ENCODE assay signal across 18 mouse cellular contexts in the genomic region with DNA sequence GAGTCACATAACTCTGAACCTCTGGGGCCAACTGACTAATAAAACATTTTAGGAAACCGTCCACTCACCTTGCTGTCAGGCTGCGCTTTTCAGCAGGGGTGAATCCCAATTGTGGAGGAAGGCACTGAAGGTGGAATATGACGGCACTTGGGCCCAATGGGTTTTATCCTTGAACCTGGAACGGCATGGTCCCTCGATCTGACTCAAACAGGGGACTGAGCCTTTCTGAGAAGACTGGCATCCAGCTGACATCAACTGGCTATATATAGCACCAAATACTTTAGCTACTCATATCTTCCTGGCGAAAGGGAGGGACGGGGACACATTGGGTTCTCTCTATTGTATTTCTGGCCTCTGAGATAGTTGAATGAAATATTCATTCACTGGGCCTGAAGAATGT. TPM values are rescaled to one million over a fixed set of nuclear protein-coding genes. Genes with fewer than 3 reads are reported as not detected.
A peak's percentile ranks its signal among the peaks of the same experiment; 100 is the strongest.
DNase-seq lines count a peak whose midpoint lies in the region; ATAC-seq and TF ChIP-seq lines count a peak whose summit lies in the region.
"Had no signal": no experiment of that assay in that cellular context is flagged by ENCODE, and none has a peak within 500 bp of the region (broad histone marks: within the 10 kb centered on the region; RNA-seq: fewer than 3 reads in every experiment).

A gene (minus strand): TSS at position 264 of the 400 bp plus-strand sequence.

- H3K27me3 ChIP-seq in limb, embryonic 11.5 days (ENCODE audit: control insufficient read depth, insufficient read depth, low read length), result no peaks in the 10 kb centered on the region
- H3K27me3 ChIP-seq in limb, embryonic 10.5 days (ENCODE audit: low read depth, poor library complexity, severe bottlenecking), result no peaks in the 10 kb centered on the region
- no peaks in the 10 kb centered on the region for H3K27me3 ChIP-seq in heart, embryonic 11.5 days (ENCODE audit: control insufficient read depth, insufficient read depth, low read length)
- no peaks in the 10 kb centered on the region for H3K27me3 ChIP-seq in limb, embryonic 13.5 days
- no peaks in the 10 kb centered on the region for H3K27me3 ChIP-seq in midbrain, postnatal 0 days (ENCODE audit: insufficient read depth, low read length)
- H3K27me3 ChIP-seq: liver, embryonic 13.5 days had no signal

- TF ChIP-seq CTCF in midbrain, postnatal 0 days (IDR thresholded peaks at IDR 0.05), result no peak

- H3K4me1 ChIP-seq in limb, embryonic 11.5 days (ENCODE audit: control insufficient read depth, insufficient read depth, low read length), result no peaks in the 10 kb centered on the region
- no peaks in the 10 kb centered on the region for H3K4me1 ChIP-seq in limb, embryonic 10.5 days
- H3K4me1 ChIP-seq in heart, embryonic 11.5 days (ENCODE audit: control insufficient read depth, insufficient read depth, low read length), result peaks cover 6% of the 10 kb centered on the region
- H3K4me1 ChIP-seq in limb, embryonic 13.5 days, result no peaks in the 10 kb centered on the region
- no peaks in the 10 kb centered on the region for H3K4me1 ChIP-seq in midbrain, postnatal 0 days (ENCODE audit: insufficient read depth, low read length)
- H3K4me1 ChIP-seq: liver, embryonic 13.5 days had no signal

- H3K9me3 ChIP-seq in limb, embryonic 11.5 days (ENCODE audit: control insufficient read depth, low read length), result no peaks in the 10 kb centered on the region
- H3K9me3 ChIP-seq in limb, embryonic 10.5 days (replicated peaks), result no peaks in the 10 kb centered on the region
- no peaks in the 10 kb centered on the region for H3K9me3 ChIP-seq in heart, embryonic 11.5 days (replicated peaks; ENCODE audit: control insufficient read depth, low read length)
- H3K9me3 ChIP-seq in limb, embryonic 13.5 days, result no peaks in the 10 kb centered on the region
- no peaks in the 10 kb centered on the region for H3K9me3 ChIP-seq in midbrain, postnatal 0 days (ENCODE audit: low read length)
- H3K9me3 ChIP-seq: G1E; liver, embryonic 13.5 days had no signal

- no peak within 1 kb of the TSS for H3K9ac ChIP-seq in limb, embryonic 11.5 days (ENCODE audit: low read length)
- peak within 1 kb of the TSS; percentile 64 for H3K9ac ChIP-seq in heart, embryonic 11.5 days (ENCODE audit: low read depth, low read length)
- no peak within 1 kb of the TSS for H3K9ac ChIP-seq in limb, embryonic 13.5 days
- no peak within 1 kb of the TSS for H3K9ac ChIP-seq in midbrain, postnatal 0 days (replicated peaks; ENCODE audit: low read length, poor library complexity, severe bottlenecking)
- H3K9ac ChIP-seq: liver, embryonic 13.5 days had no signal

- ATAC-seq in limb, embryonic 11.5 days (ENCODE audit: insufficient number of reproducible peaks, low FRiP score, low TSS enrichment, low read depth), result no peak
- peak; percentile 48; the same call in 1 of the 2 replicates for ATAC-seq in heart, embryonic 11.5 days (replicated peaks; ENCODE audit: insufficient number of reproducible peaks, low FRiP score, low TSS enrichment)
- ATAC-seq in limb, embryonic 13.5 days (ENCODE audit: low FRiP score, low read depth), result no peak
- ATAC-seq in midbrain, postnatal 0 days (ENCODE audit: low FRiP score), result no peak
- ATAC-seq: hindbrain, embryonic 16.5 days had no signal

- DNase-seq in limb, embryonic 11.5 days (ENCODE audit: low spot score), result peak; percentile 7
- no peak for DNase-seq in limb, embryonic 10.5 days (ENCODE audit: low spot score)
- DNase-seq in gastrocnemius, adult 8-10 months (ENCODE audit: low spot score in 2 of 2), result no peak
- DNase-seq in cerebellum, adult 9-11 months, result no peak
- DNase-seq in cerebellum, postnatal 14 days, result no peak
- DNase-seq in midbrain, postnatal 0 days (ENCODE audit: low spot score), result no peak
- DNase-seq: B cell, adult 2 months; kidney, postnatal 10 days; liver, embryonic 13.5 days; spleen, adult 18-20 months; thymus, postnatal 25 days had no signal

- 86% methylated on average over 7 of the region's 7 CpGs for WGBS in limb, embryonic 11.5 days
- 86% methylated on average over 7 of the region's 7 CpGs for WGBS in limb, embryonic 10.5 days
- 50% methylated on average over 7 of the region's 7 CpGs for WGBS in heart, embryonic 11.5 days (ENCODE audit: insufficient replicate concordance)
- 80% methylated on average over 7 of the region's 7 CpGs for WGBS in limb, embryonic 13.5 days
- 91% methylated on average over 7 of the region's 7 CpGs for WGBS in midbrain, postnatal 0 days

- no peak within 1 kb of the TSS for H3K4me2 ChIP-seq in limb, embryonic 11.5 days (ENCODE audit: low read depth, severe bottlenecking)
- H3K4me2 ChIP-seq in heart, embryonic 11.5 days, result peak within 1 kb of the TSS; percentile 59
- no peak within 1 kb of the TSS for H3K4me2 ChIP-seq in limb, embryonic 13.5 days (replicated peaks)
- H3K4me2 ChIP-seq in midbrain, postnatal 0 days (ENCODE audit: low read depth, low read length, poor library complexity, severe bottlenecking), result no peak within 1 kb of the TSS
- H3K4me2 ChIP-seq: liver, embryonic 13.5 days had no signal

- H3K27ac ChIP-seq in limb, embryonic 11.5 days (replicated peaks; ENCODE audit: low read depth, low read length), result no peak within 1 kb of the TSS
- no peak within 1 kb of the TSS for H3K27ac ChIP-seq in limb, embryonic 10.5 days
- H3K27ac ChIP-seq in heart, embryonic 11.5 days (ENCODE audit: low read depth, low read length), result peak within 1 kb of the TSS; percentile 77
- no peak within 1 kb of the TSS for H3K27ac ChIP-seq in limb, embryonic 13.5 days
- no peak within 1 kb of the TSS for H3K27ac ChIP-seq in midbrain, postnatal 0 days (ENCODE audit: low read depth, low read length)
- H3K27ac ChIP-seq: liver, embryonic 13.5 days had no signal

- no peak within 1 kb of the TSS for H3K4me3 ChIP-seq in limb, embryonic 11.5 days (ENCODE audit: low read depth, low read length)
- no peak within 1 kb of the TSS for H3K4me3 ChIP-seq in limb, embryonic 10.5 days
- H3K4me3 ChIP-seq in heart, embryonic 11.5 days (ENCODE audit: low read depth, low read length), result peak within 1 kb of the TSS; percentile 37
- no peak within 1 kb of the TSS for H3K4me3 ChIP-seq in limb, embryonic 13.5 days
- H3K4me3 ChIP-seq in midbrain, postnatal 0 days (ENCODE audit: low read depth, low read length), result no peak within 1 kb of the TSS
- H3K4me3 ChIP-seq: erythroblast, embryonic 14.5 days; liver, embryonic 13.5 days had no signal

- H3K36me3 ChIP-seq in limb, embryonic 11.5 days (ENCODE audit: control insufficient read depth, insufficient read depth, low read length), result no peaks in the 10 kb centered on the region
- H3K36me3 ChIP-seq in limb, embryonic 10.5 days, result no peaks in the 10 kb centered on the region
- no peaks in the 10 kb centered on the region for H3K36me3 ChIP-seq in heart, embryonic 11.5 days (ENCODE audit: control insufficient read depth, insufficient read depth, low read length)
- H3K36me3 ChIP-seq in limb, embryonic 13.5 days, result no peaks in the 10 kb centered on the region
- no peaks in the 10 kb centered on the region for H3K36me3 ChIP-seq in midbrain, postnatal 0 days (ENCODE audit: insufficient read depth, low read length)
- H3K36me3 ChIP-seq: G1E; liver, embryonic 13.5 days had no signal

RNA-seq across cellular contexts. Expression of the gene that starts here (rescaled TPM):
- 0.64 and 1.0 TPM in 2 replicates for polyA plus RNA-seq in limb, embryonic 11.5 days (2014; fragmentation: Nextera tagmentation; extraction: Ambion mirVana)
- polyA plus RNA-seq in limb, embryonic 10.5 days (2016; fragmentation: Nextera tagmentation; extraction: Ambion mirVana), result 0.11 TPM in 1 of 2 replicates, not detected in the other
- total RNA-seq in gastrocnemius, adult 8-10 months (2022), result 100 to 1,000 TPM; 244 to 301 (median 265) TPM
- polyA plus RNA-seq in heart, embryonic 11.5 days (2014; fragmentation: Nextera tagmentation; extraction: Ambion mirVana), result 100 and 111 TPM in 2 replicates
- polyA plus RNA-seq in limb, embryonic 13.5 days (2015; fragmentation: Nextera tagmentation; extraction: Ambion mirVana), result 16.3 and 18.3 TPM in 2 replicates
- total RNA-seq in midbrain, postnatal 0 days (2014; rRNA removed), result 0.27 TPM in 1 of 2 replicates, not detected in the other
- polyA plus RNA-seq in midbrain, postnatal 0 days (2015; fragmentation: Nextera tagmentation; extraction: Ambion mirVana), result not detected in 2 replicates
- total RNA-seq: layer of hippocampus, postnatal 14 days had no signal
- polyA plus RNA-seq: cortical plate, adult 2 months; erythroblast, embryonic 14.5 days; G1E had no signal

Comparison
In these comparisons a context has a peak if more than half of its experiments do, and no peak if none do; other contexts are left out.
1. RNA of the gene that starts here (total RNA-seq): 244 to 301 TPM in gastrocnemius, adult 8-10 months; 0.27 TPM in midbrain, postnatal 0 days; every median in the first group is over 100 times any median in the second.